Mouse (Mus musculus): ENCODE measurements around the gene Pitpnm2.

The Pitpnm2 gene

DNA sequence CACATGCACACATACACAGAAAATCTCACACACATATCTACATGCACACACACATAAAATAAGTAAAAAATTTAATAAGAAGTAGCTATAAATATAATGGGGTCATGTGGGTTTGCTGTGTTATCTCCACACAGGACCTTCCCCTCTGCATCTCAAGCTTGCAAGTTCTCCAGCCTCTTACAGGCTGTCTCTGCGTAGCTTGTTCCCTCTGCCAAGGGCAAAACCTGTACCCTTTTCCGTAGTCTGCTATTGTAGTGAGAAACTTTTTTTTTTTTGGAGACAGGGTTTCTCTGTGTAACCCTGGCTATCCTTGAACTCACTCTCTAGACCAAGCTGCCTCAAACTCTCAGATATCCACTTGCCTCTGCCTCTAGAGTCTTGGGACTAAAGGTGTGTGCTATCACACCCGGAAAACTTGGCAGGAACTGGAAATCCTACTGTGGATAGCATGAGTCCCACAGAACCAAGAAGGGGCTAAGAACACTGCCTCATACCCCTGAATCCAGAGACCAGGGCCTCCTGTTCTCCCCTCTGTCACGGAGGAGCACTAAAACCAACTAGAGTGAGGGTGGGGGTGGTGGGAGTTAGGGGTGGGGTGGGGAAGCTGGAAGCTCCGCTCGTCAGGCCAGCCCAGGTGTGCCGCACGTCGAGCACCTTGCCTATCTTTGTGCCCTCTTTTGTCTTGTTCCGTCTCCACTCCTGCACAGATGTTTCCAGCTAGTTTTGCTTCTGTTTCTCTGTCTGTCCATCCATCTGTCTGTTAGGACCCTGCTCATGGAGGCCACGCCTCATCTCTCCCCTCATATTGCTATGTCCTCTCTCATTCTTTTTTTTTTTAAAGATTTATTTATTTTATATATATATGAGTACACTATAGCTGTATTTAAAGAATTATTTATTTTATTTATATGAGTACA lies 149.2 kb downstream of the Pitpnm2 start:
- DNase-seq (ENCODE audit: extremely low spot score, low read depth, low spot score), result no peak

DNA sequence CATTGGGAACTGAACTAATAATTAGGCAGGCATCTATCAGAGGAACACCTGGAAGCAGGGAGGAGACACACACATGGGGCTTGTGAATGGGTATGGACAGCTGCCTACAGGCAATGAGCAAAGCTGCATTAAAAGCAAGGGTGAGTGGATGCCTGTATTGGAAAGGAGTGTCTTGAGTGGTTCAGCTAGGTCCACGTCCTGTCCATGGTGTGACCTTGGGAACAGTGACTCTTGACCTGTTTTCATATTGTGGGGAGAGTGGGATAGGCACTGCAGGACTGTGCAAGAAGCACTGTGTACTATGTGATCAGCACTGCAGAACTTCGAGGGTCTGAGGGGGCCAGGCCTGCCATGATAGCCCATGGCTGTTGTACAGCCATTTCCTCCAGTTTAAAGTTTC lies 150.6 kb downstream of the Pitpnm2 start:
- DNase-seq (ENCODE audit: extremely low spot score, low read depth, low spot score), result no peak

GRCm38 (mm10) chr5:124095596-124096232 lies 153.8 kb downstream of the Pitpnm2 start, which contains the start of gene Abcb9:
Abcb9 (minus strand) TSS chr5:124095798.
- peak; percentile 54 for DNase-seq (ENCODE audit: extremely low spot score, low read depth, low spot score)

DNA sequence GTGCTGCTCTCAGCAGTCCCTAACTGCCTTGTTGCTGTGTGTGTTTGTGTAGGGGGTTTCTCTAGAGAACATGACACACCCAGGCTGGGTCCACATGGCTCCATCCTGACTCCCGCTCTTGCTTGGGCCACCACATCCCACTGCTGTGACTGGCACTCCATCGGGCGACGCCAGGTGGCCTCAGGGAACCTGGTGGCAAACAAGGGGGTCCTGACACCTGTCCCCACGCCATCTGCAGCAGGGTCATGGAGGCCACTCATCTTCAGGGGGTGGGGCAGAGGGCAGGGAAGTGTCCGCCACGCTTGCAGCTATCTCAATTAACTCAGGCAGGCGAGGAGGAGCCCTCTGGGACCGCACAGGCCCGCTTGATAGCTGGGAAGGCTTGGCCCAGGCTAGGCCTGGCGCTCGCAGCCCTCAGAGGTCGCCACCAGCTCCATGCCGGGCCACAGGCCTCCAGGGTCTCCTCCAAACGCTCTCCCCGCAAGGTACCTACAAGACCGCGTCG lies 154.4 kb downstream of the Pitpnm2 start:
- no peak for DNase-seq (ENCODE audit: extremely low spot score, low read depth, low spot score)

- no peak for DNase-seq (ENCODE audit: extremely low spot score, low read depth, low spot score)
These were observed 155.5 kb downstream of the Pitpnm2 start for GRCm38 (mm10) chr5:124093852-124094604.

DNA sequence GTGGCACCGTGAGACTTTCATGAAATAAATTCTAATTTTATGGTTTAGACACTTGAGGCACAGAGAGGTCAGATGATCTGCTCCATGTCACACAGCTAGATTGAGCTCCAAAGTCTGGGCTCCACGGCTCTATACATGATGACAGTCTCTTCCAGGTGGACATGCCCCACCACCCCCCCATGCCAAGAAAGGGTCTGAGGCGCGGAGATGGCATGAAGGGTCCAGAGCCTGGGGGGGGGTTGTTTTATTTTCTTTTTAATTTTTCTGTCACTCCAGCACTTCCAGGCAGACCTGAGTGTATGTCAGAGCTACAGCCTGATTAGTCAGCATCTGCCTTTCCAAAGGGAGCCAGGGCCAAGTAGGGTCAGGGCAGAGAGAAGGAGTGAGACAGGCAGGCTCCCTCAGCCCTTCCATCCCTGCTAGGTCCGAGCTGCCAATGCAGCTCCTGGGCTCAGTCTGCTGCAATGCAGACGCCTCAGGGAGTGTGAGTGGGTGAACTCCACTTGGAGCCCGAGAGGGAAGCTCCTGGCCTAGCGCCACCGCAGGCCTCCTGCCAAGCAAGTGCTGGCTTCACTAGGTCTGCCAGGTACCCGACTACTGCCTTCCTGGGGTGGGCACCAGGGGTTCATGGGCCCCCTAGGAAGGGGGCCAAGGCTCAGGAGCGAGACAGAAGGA lies 156.3 kb downstream of the Pitpnm2 start:
- DNase-seq (ENCODE audit: extremely low spot score, low read depth, low spot score), result no peak

- no peak for DNase-seq (ENCODE audit: extremely low spot score, low read depth, low spot score)
These were observed 157.6 kb downstream of the Pitpnm2 start for GRCm38 (mm10) chr5:124091951-124092406.

GRCm38 (mm10) chr5:124089868-124090267 lies 159.7 kb downstream of the Pitpnm2 start:
- no peak for DNase-seq (ENCODE audit: extremely low spot score, low read depth, low spot score)

- no peak for DNase-seq (ENCODE audit: extremely low spot score, low read depth, low spot score)
These were observed 162.7 kb downstream of the Pitpnm2 start for GRCm38 (mm10) chr5:124086876-124087275.

GRCm38 (mm10) chr5:124085513-124085912 lies 164.0 kb downstream of the Pitpnm2 start:
- DNase-seq (ENCODE audit: extremely low spot score, low read depth, low spot score), result no peak

- DNase-seq (ENCODE audit: extremely low spot score, low read depth, low spot score), result peak; percentile 60
These were observed 164.9 kb downstream of the Pitpnm2 start for GRCm38 (mm10) chr5:124084588-124085173.

DNA sequence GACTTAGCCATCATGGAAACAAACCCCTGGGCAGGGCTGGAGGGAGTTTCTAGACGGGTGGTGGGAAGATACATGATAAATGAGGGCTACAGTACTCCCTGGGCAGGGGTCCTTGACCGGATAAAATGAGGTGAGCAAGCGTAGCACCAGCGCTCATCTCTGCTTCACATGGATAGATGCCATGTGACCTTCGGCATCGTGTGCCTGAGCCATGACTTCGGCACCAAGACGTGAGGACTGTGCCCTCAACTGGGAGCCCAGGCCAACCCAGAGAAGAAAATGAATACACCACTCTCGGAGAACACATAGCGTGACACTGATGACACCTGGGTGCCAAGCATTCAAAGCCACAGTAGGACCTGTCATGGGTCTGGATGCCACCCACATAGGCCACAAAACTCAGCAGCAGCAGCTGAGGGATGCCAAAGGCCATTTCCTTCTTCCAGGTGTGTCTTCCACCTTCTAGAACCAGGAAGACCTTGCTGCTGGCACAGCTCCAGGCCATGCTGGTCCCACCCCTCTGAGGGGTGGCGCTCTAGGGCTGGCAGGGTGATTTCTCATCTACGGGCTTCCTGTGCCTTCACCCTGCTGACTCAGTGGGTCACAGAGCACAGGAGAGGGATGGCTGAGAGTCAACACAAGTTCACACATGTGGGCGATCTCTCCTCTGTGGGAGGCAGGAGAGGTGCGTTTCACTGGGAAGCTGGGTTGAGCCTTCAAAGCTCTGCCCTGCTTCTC lies 165.5 kb downstream of the Pitpnm2 start:
- DNase-seq (ENCODE audit: extremely low spot score, low read depth, low spot score), result no peak

DNA sequence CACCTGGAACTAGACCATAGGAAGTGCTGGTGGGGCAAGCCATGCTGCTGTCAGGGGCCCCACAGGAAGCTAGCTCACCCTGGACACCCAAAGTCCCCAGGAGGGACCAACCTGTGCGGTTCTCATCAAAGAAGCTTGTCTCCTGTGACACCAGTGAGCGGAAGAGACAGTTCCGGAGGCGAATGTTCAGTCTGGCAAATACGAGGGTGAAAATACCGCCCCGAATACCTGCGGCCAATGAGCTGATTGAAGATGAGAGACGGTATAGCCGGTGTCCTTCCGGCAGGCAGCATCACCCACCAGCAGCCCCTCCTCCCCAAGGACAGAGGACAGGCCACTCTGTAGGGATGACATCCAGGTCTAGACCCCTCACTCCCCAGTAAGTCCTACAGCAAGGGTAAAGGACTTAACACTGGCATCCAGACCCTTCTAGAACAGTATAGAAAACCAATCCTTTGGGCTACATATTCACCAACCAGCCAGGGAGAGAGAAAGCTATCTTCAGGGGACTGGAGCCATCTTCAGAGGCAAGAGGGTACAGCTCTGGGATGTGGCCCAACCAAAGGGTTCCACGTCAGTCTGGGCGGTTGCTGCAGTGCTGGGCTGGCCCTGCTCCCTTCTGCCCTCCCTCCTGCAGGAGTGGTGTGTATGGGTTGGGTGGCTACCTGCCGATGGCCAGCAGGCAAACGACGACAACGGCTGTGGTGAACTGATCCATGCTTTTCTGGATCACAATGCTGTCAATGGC lies 166.4 kb downstream of the Pitpnm2 start:
- DNase-seq (ENCODE audit: extremely low spot score, low read depth, low spot score), result no peak

- DNase-seq (ENCODE audit: extremely low spot score, low read depth, low spot score), result no peak
These were observed 167.1 kb downstream of the Pitpnm2 start for GRCm38 (mm10) chr5:124082447-124082846.

DNA sequence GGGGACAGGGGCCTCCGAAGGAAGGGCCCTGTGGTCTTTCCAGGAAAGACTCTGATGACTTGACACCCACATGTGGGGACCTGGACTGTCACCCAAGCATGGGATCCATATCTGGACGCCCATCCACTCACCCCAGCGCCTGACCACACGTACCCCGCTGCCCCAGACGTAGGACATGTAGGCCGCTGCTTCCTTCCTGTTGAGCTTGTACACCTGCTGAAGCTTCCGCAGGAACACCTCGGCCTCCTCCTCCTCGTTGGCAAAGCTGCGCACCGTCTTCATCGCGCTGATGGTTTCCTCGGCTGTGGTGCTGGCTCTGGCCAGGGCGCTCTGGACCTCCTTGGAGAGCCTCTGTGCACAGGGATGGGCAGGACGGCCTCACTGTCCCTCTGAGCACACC lies 169.7 kb downstream of the Pitpnm2 start:
- DNase-seq (ENCODE audit: extremely low spot score, low read depth, low spot score), result no peak

DNA sequence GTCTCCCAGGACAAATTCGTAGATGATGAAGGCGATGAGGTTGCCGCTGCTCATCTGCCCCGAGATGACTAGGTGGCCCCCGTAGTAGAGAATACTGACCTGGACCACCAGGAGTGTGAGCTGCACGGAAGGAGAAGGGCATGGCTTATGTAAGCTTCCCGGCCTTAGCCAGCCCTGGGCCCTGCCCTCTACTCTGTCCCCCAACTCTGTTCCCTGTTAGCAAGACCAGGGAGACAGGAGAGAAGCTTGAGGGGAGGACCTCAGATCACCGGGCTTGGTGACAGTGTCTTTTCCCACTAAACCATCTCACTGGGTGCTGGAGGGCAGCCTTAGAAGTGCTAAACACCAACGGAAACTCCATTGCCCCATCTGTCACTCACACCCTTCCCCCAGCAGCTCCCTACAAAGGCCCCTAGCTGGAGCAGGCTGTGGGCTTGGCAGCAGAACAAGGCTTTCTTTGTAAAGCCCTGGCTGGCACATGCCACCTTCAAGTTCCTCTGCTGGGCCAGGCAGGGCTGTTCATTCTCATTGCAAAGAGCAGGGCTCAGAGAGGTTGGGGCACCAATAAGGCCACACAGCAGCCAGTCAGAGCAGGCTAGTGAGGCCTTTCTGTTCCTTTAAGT lies 170.7 kb downstream of the Pitpnm2 start:
- DNase-seq (ENCODE audit: extremely low spot score, low read depth, low spot score), result no peak

GRCm38 (mm10) chr5:124077856-124078460 lies 171.6 kb downstream of the Pitpnm2 start:
- DNase-seq (ENCODE audit: extremely low spot score, low read depth, low spot score), result no peak

GRCm38 (mm10) chr5:124077241-124077640 lies 172.3 kb downstream of the Pitpnm2 start:
- DNase-seq (ENCODE audit: extremely low spot score, low read depth, low spot score), result no peak

Measured in hindlimb bud, embryonic 11.5 days (tissue).